Mouse (Mus musculus) ES-Bruce4 (cell line): ENCODE data around the gene Cdhr4.

ENCODE experiments used
- CTCF ChIP-seq: IDR thresholded peaks from one replicate; pipeline ENCODE4 v1.8.1; 2011; ENCODE audit warnings: low read depth, low read length
- EP300 ChIP-seq: IDR thresholded peaks from 2 replicates; pipeline ENCODE4 v1.6.1; 2011; ENCODE audit warnings: low read depth, low read length; ENCODE audit not compliant: insufficient read depth
- POLR2A ChIP-seq: IDR thresholded peaks from one replicate; pipeline ENCODE4 v1.8.1; 2011; ENCODE audit warnings: low read length; ENCODE audit not compliant: insufficient read depth

GRCm38 (mm10) chr9:107970311-107970710, 22.0 kb upstream of the Cdhr4 start:
- TF ChIP-seq POLR2A (no peak), CTCF (no peak), EP300 (no peak)
